ENCODE assay signal across 17 mouse cellular contexts in the genomic region with DNA sequence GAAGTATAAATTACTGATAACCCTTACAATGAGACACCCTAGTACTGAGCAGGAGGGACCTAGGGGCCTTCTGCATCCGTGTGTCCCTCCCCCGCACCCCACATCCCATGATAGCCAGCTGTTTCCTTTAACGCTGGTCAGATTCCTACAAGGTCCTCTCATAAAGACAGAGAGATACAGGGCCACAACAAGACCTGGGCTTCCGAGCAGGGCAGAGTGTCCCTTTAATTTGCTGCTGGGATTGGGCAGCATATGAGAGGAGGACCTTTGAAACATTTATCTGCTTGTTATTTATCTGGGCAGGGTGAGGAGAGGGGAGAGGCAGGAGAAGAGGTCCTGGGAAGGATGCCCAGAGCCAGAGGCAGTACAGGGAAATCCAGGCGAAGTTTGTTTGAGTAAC. TPM values are rescaled to one million over a fixed set of nuclear protein-coding genes. Genes with fewer than 3 reads are reported as not detected.
DNase-seq lines count a peak whose midpoint lies in the region; ATAC-seq and TF ChIP-seq lines count a peak whose summit lies in the region.
"Had no signal": no experiment of that assay in that cellular context is flagged by ENCODE, and none has a peak within 500 bp of the region (broad histone marks: within the 10 kb centered on the region; RNA-seq: fewer than 3 reads in every experiment).

No protein-coding gene starts in this region.

- no peak overlapping the region for H3K4me3 ChIP-seq in heart, embryonic 11.5 days (ENCODE audit: low read depth, low read length)
- no peak overlapping the region for H3K4me3 ChIP-seq in liver, postnatal 0 days (ENCODE audit: low read depth, low read length)
- H3K4me3 ChIP-seq in heart, embryonic 14.5 days (ENCODE audit: control insufficient read depth in 1 of 2, insufficient read depth in 1 of 2, low read depth in 1 of 2, low read length in 2 of 2) = no peak overlapping the region
- H3K4me3 ChIP-seq: forebrain, embryonic 15.5 days; hindbrain, embryonic 12.5 days; midbrain, embryonic 10.5 days; neural tube, embryonic 15.5 days had no signal

- no peaks in the 10 kb centered on the region for H3K27me3 ChIP-seq in heart, embryonic 11.5 days (ENCODE audit: control insufficient read depth, insufficient read depth, low read length)
- no peaks in the 10 kb centered on the region for H3K27me3 ChIP-seq in liver, postnatal 0 days (ENCODE audit: insufficient read depth, low read length)
- H3K27me3 ChIP-seq in heart, embryonic 14.5 days (ENCODE audit: control insufficient read depth, insufficient read depth, low read length) = no peaks in the 10 kb centered on the region
- H3K27me3 ChIP-seq: CH12.LX; forebrain, embryonic 15.5 days; hindbrain, embryonic 12.5 days; neural tube, embryonic 15.5 days had no signal

- ATAC-seq in heart, embryonic 11.5 days (replicated peaks; ENCODE audit: insufficient number of reproducible peaks, low FRiP score, low TSS enrichment) = no peak
- ATAC-seq in liver, postnatal 0 days = peak; percentile 13; the same call in 1 of the 2 replicates
- ATAC-seq in heart, embryonic 14.5 days (ENCODE audit: insufficient number of reproducible peaks, insufficient read depth, low FRiP score, low read depth) = no peak; the same call in 1 of the 2 replicates
- ATAC-seq: forebrain, embryonic 15.5 days had no signal

- no peaks in the 10 kb centered on the region for H3K36me3 ChIP-seq in heart, embryonic 11.5 days (ENCODE audit: control insufficient read depth, insufficient read depth, low read length)
- H3K36me3 ChIP-seq in liver, postnatal 0 days (replicated peaks; ENCODE audit: insufficient read depth, low read length) = no peaks in the 10 kb centered on the region
- no peaks in the 10 kb centered on the region for H3K36me3 ChIP-seq in heart, embryonic 14.5 days (ENCODE audit: control insufficient read depth, insufficient read depth, low read length)
- H3K36me3 ChIP-seq: forebrain, embryonic 15.5 days; hindbrain, embryonic 12.5 days; midbrain, embryonic 10.5 days; neural tube, embryonic 15.5 days had no signal

- no peaks in the 10 kb centered on the region for H3K9me3 ChIP-seq in heart, embryonic 11.5 days (replicated peaks; ENCODE audit: control insufficient read depth, low read length)
- no peaks in the 10 kb centered on the region for H3K9me3 ChIP-seq in liver, postnatal 0 days (ENCODE audit: low read length)
- H3K9me3 ChIP-seq in heart, embryonic 14.5 days (ENCODE audit: control insufficient read depth, low read length) = no peaks in the 10 kb centered on the region
- H3K9me3 ChIP-seq: forebrain, embryonic 15.5 days; hindbrain, embryonic 12.5 days; midbrain, embryonic 10.5 days; neural tube, embryonic 15.5 days had no signal

- no peak overlapping the region for H3K27ac ChIP-seq in heart, embryonic 11.5 days (ENCODE audit: low read depth, low read length)
- no peak overlapping the region for H3K27ac ChIP-seq in liver, postnatal 0 days (ENCODE audit: low read depth)
- H3K27ac ChIP-seq in heart, embryonic 14.5 days (replicated peaks in 1 of 2; ENCODE audit: control insufficient read depth in 1 of 2, insufficient read depth in 1 of 2, low read depth in 2 of 2, low read length in 2 of 2) = peak overlapping the region; percentile 22 to 36; a peak in 1 of 4 replicates
- H3K27ac ChIP-seq: forebrain, embryonic 15.5 days; hindbrain, embryonic 12.5 days; midbrain, embryonic 10.5 days; neural tube, embryonic 15.5 days; stomach, postnatal 0 days had no signal

- peaks cover 5% of the 10 kb centered on the region; the same call in 1 of the 2 replicates for H3K4me1 ChIP-seq in heart, embryonic 11.5 days (ENCODE audit: control insufficient read depth, insufficient read depth, low read length)
- H3K4me1 ChIP-seq in liver, postnatal 0 days (ENCODE audit: insufficient read depth) = 0 out of 2 replicates have a peak, but pooled peaks cover 3% of the 10 kb centered on the region
- peaks cover 12 to 13% of the 10 kb centered on the region in 2 experiments for H3K4me1 ChIP-seq in heart, embryonic 14.5 days (ENCODE audit: control insufficient read depth in 2 of 2, insufficient read depth in 2 of 2, low read length in 2 of 2)
- H3K4me1 ChIP-seq: forebrain, embryonic 15.5 days; hindbrain, embryonic 12.5 days; midbrain, embryonic 10.5 days; neural tube, embryonic 15.5 days had no signal

- 27% methylated on average over 5 of the region's 5 CpGs for WGBS in heart, embryonic 11.5 days (ENCODE audit: insufficient replicate concordance)
- WGBS in liver, postnatal 0 days (ENCODE audit: insufficient replicate concordance) = 43% methylated on average over 5 of the region's 5 CpGs
- WGBS in heart, embryonic 14.5 days = 12% methylated on average over 5 of the region's 5 CpGs

- H3K9ac ChIP-seq in heart, embryonic 11.5 days (ENCODE audit: low read depth, low read length) = no peak overlapping the region
- no peak overlapping the region for H3K9ac ChIP-seq in liver, postnatal 0 days (replicated peaks)
- no peak overlapping the region for H3K9ac ChIP-seq in heart, embryonic 14.5 days (ENCODE audit: low read length)
- H3K9ac ChIP-seq: forebrain, embryonic 15.5 days; hindbrain, embryonic 12.5 days; neural tube, embryonic 15.5 days had no signal

- no peak overlapping the region for H3K4me2 ChIP-seq in heart, embryonic 11.5 days
- no peak overlapping the region for H3K4me2 ChIP-seq in liver, postnatal 0 days (ENCODE audit: low read depth, low read length)
- H3K4me2 ChIP-seq in heart, embryonic 14.5 days (ENCODE audit: low read length) = no peak overlapping the region
- H3K4me2 ChIP-seq: forebrain, embryonic 15.5 days; hindbrain, embryonic 12.5 days; neural tube, embryonic 15.5 days had no signal

- peak; percentile 97 for DNase-seq in heart, adult 11 months
- DNase-seq in liver, postnatal 0 days = no peak
- DNase-seq in liver = no peak
- DNase-seq in lung, postnatal 10 days = peak; percentile 43
- no peak for DNase-seq in thymus, postnatal 25 days
- no peak for DNase-seq in layer of hippocampus, postnatal 14 days (ENCODE audit: low spot score in 2 of 2)
- DNase-seq: cerebellum, adult 9-11 months; embryo, embryonic 11 days; spleen, adult 18-20 months had no signal

- TF ChIP-seq EP300 in liver, postnatal 0 days (IDR thresholded peaks at IDR 0.05; ENCODE audit: low read depth) = no peak

- TF ChIP-seq CTCF in liver, postnatal 0 days (IDR thresholded peaks at IDR 0.05; ENCODE audit: low read depth) = no peak

RNA-seq across cellular contexts. Expression of a gene that starts 41.6 kb away (rescaled TPM):
- 11.5 and 14.8 TPM in 2 replicates for polyA plus RNA-seq in heart, embryonic 11.5 days (2014; fragmentation: Nextera tagmentation; extraction: Ambion mirVana)
- polyA plus RNA-seq in liver, postnatal 0 days (2015; fragmentation: Nextera tagmentation; extraction: Ambion mirVana) = 7.5 and 8.2 TPM in 2 replicates
- 13.7 and 15.6 TPM in 2 replicates for polyA plus RNA-seq in heart, embryonic 14.5 days (2014; fragmentation: Nextera tagmentation; extraction: Ambion mirVana)
- total RNA-seq in layer of hippocampus, postnatal 14 days (2021) = 100 to 1,000 TPM; 105 to 106 TPM

Comparison
In these comparisons a context has a peak if more than half of its experiments do, and no peak if none do; other contexts are left out.
1. H3K27ac ChIP-seq: peak in heart, embryonic 14.5 days (2 of 2); none in heart, embryonic 11.5 days (single experiment) and liver, postnatal 0 days (single experiment).
2. DNase-seq: peak in heart, adult 11 months (single experiment) and lung, postnatal 10 days (single experiment); none in liver, postnatal 0 days (single experiment), liver (single experiment), thymus, postnatal 25 days (single experiment) and layer of hippocampus, postnatal 14 days (0 of 2).